Mouse (Mus musculus): ENCODE data around the gene Lin7a.
"Not testable (repeated sequence)": the region's sequence is repeated elsewhere in the genome, so short reads cannot be mapped to it uniquely, and the experiment has no call there.

The Lin7a gene

DNA sequence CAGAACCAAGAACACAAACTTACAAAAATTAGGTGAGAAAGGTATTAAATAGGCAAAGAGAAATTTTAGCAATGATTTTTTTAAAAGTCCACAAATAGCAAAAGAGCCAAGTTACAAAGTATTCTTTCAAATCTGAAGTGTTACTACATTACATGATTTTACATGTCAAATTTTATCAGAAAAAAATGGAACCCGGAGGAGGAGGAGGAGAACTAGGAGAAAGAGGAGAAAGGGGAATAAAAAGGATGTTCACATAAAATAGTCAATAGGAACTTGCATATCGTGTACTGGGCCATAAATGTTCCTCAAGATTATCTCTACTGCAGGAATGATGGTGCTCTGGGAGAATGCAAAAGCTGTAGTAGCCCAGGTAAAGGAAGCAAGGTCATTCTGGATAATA, 34.4 kb upstream of the Lin7a start:
- no peak for DNase-seq (ENCODE audit: low spot score)

DNA sequence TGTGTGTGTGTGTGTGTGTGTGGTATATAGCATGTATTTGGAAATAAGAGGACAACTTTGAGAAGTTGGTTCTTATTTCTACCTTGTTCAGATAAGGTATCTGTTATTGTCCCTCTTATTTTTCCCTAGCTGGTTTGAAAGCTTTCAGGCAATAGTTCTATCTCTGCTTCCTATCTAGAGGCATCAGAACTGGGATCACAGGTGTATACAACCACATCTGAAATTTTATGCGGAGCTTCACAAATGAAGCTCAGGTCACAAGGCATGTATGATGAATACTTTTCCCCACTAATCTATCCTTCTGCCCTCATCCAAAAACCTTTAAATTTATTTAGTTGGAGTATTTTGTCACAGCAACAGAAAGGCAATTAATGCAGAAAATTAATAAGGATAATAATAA, 33.8 kb upstream of the Lin7a start:
- no peak for DNase-seq (ENCODE audit: low spot score)

DNA sequence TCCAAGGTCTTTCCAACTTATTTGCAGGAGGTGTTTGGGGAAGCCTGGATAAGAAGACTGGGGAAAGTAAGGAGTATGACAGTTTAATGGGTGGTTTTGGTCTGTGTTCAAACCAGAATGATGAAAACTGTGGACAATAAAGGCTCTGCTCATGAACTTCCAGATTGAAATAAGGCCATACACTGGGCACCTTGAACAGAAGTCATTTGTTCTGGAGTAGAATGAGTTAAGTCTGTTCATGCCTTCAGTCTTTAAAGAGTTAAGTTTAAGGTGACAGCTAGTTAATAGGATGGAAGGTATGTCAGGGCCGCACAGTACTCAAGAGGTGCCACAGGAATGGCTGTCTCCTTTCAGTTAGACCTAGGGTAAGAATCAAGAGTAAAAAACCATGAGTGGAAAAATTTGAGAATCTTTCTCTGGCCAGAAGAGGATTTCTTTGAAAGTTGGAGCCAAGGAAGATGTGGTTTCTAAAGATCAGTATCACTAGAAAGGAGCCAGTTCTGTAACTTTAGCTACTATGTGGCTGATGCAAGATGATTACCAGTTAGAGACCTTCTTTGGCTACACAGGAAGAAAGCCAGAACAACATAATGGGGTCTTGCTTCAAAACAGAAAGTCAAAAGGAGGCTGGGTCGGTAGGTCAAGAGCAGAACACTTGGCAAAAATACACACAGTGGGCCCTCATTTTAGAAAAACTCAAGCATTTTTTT, 33.2 kb upstream of the Lin7a start:
- no peak for DNase-seq (ENCODE audit: low spot score)

DNA sequence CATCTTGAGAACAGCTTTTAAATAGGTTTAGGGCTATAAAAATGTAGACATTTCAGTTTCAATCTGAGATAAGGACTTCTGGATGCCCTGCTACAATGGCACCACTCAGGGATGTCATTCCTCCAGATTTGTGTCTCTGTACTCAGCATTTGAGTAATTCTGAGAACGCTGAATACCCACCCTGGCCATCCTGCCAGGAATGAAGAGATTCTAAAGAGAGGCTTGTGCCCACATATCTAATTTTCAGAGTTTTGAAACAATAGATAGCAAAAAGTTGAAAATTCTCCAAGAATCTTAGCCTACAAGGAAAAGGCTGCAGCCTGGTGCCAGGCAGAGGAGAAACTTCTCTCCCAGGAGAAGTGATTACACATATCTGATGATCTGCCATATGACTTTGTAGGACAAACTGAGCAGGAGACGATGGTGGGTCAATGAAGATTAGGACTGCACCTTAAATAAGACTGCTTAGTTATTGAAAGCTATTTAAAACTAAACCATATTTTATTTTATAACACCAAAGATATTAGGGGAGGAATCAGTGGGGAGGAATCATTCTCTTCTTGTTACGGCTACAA, 32.5 kb upstream of the Lin7a start:
- DNase-seq (ENCODE audit: low spot score): no peak

DNA sequence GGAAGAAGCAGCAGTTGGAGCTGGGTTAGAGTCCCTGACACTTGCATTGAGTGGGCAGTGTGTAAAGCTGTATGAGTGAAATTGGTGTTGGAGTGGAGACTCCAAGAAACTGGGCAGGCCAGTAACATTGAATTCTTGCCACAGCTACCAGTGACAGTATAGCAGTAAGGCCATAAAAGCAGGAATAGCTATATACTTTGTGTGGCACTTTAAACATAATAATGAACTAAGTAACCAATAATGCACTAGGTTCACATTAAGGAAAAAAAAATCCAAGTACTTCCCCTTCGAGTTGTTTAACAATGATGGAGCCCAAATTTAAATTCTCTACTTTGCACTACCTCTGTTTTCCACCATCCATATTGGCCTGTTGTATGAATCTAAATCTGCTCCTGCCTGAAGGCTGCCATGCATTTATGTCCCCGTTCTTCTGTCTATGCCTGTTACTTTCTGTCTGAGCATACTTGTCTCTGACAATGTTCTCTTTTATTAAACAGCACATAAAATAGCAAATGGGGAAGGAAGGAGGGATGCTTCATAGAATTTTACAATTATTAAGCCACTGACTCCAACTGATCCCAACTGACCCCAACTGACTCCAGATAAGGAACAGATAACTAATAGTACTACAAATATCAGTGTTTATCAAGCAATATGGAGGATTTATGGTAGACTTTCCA, 31.7 kb upstream of the Lin7a start:
- no peak for DNase-seq (ENCODE audit: low spot score)

DNA sequence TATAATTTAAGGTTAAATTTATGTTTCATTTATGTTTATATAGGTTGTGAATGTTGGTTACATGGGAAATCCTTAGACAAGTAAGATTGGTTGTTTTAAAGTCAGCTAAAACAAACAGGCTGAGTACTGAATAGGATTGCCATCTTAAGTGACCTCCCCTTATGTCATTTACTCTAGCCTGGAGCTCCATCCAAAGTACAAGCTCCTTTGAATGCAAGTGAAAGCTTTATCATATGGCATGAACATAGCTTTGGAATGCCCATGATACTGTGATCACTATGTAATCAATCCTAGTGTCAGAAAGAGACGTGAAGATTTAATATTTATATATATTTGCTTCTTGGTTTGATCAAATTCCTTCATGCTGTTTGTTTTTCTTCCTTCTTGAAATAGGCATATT, 31.0 kb upstream of the Lin7a start:
- DNase-seq (ENCODE audit: low spot score): no peak

DNA sequence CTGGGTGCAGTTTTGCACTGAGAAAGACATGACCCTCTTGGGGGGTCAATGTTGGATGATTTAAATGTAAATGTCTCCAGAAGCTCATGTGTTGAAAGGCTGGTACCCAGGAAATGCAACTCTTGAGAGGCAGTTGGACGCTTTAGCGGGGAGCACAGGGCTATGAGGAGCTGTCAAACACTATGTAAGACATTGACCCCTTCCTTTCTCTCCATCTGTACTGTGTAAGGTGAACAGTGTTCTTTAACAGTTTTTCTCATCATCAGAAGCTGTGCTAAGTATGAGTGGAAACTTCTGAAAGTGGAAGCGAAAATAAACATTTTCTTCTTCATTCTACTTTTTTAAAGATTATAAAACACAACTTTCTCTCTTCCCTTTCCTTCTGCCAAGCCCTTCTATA, 30.5 kb upstream of the Lin7a start:
- DNase-seq (ENCODE audit: low spot score): no peak

DNA sequence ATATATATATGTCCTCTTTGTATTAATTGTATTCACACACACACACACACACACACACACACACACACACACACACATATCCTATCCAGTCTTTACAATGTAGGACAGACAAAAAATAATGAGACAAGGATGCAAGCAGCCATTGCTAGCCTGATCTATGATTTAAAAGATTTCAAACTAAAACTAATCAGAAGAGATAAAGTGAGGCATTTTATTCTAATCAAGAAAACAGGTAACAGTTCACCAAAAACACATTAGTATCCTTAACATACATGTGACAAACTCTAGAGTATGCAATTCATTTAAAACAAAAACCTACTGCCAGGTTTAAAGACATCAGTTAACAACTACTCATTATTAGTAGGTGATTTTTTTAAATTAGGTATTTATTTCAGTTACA, 30.1 kb upstream of the Lin7a start:
- no peak for DNase-seq (ENCODE audit: low spot score)

DNA sequence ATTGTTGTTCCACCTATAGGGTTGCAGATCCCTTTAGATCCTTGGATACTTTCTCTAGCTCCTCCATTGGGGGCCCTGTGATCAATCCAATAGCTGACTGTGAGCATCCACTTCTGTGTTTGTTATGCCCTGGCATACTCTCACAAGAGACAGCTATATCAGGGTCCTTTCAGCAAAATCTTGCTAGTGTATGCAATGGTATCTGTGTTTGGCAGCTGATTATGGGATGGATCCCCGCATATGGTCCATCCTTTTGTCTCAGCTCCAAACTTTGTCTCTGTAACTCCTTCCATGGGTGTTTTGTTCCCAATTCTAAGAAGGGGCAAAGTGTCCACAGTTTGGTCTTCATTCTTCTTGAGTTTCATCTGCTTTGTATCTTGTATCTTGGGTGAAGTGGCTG, 29.5 kb upstream of the Lin7a start:
- not testable (repeated sequence) for DNase-seq (ENCODE audit: low spot score)

DNA sequence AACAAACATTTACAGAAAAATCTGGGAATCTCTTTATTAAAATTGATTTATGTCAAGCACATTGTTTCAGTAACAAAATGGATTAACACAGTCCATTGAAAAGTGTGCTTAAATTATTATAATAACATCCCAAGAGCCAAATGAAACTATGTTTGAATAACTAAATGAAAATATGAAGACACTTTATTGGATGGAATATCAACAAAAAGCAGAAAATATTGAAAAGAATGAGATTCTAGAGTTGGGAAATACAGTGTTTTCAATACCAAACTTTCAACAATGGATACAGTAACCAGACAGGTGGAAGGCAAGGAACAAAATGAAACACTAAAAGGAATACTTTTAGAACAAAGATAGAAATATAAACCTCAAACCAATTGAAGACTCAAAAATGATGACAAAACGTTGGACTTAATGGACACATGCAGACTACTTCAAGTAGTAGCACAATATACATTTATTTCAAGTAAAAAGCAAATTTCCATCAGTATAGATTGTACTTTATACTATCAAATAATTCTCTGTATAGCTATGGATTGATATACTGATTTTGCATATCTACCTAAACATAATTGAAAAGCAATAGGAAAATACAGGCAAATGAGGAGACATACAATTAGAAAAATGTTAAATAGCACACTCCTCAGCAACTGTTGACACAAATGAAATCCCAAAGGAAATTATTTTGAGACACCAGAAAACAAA, 28.6 kb upstream of the Lin7a start:
- no peak for DNase-seq (ENCODE audit: low spot score)

DNA sequence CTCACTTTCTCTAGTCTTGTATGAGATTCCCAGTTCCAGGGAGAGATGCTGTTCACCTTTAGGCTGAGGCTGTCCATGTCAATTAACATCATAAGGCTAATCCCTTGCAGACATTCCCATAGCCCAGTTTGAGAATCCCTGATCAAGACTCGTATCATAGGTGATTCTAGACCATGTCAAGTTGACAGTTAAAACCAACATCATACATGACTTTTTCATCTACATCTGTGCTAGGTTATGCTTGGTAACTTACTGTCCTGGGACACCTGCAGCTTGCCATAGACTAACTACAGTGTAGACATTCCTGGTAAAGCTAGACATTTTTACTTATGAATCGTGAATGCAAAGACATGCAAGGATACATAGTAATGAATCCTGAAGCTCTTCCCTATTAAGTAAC, 27.3 kb upstream of the Lin7a start:
- DNase-seq (ENCODE audit: low spot score): no peak

DNA sequence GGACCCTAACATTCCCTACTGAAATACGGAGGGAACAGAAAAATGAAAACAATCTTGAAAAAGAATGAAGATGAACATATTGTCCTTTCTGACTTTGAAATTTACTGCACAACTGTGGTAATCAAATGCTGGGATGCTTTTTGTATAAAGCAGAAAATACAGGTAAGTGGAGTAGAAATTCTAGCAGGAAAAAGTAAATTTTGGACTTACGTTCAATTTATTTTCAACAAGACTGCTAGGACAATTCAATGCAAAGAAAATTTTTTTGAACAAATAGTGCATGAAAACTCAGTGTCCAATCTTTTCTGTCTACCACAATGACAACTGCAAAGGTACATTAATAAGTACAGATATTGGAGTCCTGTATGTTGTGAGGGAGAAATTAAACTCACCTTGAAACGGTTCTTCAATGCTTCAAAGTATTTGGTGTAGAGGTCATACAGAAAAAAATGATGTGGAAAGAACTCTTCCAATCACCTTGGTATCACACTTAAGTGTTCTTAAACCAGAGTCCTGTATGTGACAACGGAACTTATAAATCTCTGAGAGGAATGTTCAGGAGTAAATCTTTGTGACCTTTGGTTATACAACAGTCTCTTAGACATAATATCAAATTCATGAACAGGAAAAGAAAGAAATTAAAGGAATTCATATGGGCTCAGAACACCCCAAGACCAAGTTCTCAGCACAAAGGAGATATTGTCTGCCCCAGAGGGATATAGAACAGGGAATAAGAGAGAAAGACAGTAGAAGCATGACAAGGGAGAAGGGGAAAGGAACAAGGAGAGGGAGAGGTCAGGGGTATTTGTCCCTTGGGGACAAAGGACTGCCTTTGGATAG, 26.6 kb upstream of the Lin7a start:
- no peak for DNase-seq (ENCODE audit: low spot score)

DNA sequence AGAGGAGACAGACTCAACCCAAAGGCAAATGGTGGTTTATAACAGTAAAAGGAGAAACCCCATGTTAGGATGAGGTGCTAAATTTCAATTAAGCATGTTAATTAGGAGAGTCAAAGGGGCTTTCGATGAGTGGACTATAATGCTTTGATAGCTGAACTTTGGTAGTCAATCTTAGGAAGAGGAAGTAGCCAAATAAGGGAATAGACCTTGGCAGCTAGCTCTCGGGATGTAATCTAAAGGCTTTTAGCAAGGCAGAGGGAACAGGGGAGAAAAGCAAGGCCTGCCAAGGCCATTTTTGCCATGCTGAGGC, 26.0 kb upstream of the Lin7a start:
- DNase-seq (ENCODE audit: low spot score): no peak

DNA sequence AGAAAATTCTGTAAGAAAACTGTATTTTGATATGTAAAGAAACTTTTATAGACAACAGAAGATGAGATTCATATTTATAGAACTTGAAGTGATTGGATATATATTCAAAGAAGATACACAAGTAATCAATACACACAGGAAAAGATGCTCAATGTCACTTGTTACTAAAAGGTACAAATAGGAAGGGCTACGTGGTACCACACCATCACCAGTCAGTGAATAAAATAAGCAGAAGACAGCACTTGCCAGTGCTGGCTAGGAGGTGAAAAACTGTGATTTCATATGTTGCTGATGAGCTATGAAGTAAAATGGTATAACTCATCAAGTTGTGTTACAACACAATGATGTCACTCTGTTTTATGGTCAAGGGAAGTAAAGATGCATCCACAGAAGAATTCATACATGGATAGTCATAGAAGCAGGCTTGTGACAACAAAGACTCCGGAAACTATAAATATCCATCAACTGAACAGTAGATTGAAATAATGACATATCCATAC, 25.5 kb upstream of the Lin7a start:
- no peak for DNase-seq (ENCODE audit: low spot score)

DNA sequence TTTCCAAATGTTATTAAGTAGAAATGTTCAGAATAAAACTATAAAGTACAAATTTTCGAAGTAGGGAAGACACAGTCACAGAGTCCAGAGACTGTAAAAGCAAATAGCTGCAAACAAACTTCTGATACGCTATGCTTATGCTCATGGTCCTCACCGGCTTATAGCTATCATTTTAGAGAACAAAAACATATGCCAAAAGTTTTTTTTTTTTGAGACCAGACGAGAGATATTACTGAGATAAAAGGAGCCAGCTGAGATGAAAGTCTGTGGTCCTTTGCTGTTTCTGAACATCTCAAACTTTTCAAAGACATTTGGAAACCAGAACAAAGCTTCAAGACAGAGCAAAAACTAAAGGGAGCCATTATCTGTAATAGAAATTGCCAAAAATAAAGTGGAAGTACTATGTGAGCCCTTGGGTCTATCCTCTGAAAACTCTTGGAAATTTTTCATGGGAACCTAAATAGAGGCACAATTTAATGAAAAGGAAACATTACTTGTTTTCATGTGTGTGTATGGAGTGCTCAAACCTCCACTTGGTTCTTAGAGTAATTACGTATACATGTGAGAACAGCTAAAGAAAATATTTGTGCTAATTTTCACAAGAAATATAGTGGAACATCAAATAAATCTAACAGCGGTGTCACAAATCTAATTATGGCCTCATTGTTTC, 24.4 kb upstream of the Lin7a start:
- no peak for DNase-seq (ENCODE audit: low spot score)

DNA sequence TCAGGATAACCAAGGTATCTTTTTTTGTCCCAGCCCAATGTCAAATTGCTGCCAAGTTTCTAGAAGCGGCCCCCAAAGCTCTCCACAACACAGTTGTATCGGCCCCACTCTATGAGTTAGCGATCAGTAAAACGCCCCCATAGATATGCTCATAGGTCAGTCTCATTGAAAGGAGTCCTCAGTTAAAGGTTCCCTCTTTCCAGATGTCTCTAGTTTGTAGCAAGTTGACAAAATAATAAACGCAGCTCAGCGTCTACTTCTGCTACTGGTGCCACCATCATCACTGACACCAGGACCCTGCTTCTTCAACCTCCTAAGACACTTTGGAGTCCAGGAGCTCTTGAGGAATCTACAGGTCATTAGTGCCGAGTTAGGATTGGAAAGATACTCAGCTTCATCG, 23.0 kb upstream of the Lin7a start:
- DNase-seq (ENCODE audit: low spot score): no peak

DNA sequence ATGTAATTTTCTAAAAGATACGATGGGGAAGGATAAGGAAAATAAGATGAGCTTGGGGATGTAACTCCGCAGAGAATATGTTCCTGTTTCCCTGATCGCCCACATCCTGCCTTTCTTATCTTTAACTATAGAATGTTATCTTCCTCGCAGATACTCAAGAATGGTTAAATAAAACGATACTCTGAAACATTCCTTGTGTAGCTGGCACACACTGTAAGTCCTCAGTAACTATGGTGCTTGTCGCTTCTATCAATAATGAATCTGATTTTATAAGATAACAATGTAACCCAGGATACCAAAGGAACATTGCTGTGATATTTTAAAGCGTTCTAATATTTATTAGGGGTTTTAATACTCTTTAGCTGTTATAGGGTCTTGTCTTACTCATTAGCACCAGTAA, 22.4 kb upstream of the Lin7a start:
- DNase-seq (ENCODE audit: low spot score): no peak

DNA sequence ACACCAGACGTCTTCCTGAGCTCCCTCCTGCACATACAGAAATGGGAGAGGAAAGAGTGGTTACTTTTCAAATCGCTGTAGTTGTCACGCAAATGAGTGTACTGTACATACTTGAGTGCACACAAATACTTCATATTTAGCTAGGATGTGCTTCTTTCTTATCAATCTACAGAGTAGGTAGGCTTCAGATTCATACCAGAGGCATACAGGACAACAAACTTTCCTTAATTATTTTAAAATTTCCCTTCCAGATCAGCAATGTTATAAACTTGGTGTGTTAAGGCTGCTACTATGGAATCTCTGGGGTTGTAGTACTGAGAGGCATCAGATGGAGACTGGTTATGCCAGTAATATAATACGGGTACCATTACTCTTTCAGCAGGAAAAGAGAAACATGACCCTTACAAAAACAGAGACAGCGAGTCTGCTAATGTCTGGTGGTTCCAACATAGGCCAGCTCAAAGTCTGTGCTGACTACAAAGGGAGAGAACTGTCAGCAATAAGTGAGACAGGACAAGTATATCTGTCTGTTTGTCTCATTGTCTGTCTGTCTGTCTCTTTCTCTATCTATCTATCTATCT, 21.8 kb upstream of the Lin7a start:
- no peak for DNase-seq (ENCODE audit: low spot score)

DNA sequence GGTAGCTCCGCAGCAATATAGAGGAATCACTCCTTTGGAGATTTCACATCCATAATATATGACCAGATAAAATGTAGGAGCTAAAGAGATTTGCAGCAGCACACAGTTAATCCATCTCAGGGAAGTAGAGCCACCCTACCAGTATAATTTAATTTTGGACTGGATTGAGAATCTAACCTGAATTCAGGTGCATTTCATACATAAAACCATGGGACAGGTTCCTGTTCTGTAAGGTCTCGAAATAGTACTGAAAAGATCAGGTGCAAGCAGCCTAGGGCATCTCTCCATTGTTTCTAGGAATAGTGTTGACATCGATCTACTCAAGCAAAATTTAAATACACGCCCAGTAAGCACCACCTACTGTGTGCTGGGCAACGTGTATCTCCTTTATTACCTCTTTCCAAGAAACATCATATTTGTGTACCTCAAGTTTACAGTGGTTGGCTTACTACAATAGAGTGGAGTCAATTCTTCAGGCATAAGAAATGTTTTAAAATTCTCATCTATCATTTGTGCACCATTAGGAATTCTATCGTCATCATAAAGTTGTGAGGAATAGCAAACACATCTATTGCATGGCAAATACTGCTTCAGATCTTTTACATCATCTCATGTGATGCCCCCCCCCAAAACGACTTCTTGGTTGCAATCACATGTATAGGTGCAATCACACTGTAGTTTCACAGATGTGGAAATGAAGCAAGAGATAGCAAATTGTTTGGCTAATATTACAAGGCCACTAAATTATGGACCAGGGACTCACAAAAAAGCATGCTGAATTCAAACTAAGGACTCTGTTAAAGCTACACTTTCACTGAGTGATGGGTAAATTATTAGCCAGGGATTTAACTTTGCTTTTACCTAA, 20.9 kb upstream of the Lin7a start:
- DNase-seq (ENCODE audit: low spot score): no peak

DNA sequence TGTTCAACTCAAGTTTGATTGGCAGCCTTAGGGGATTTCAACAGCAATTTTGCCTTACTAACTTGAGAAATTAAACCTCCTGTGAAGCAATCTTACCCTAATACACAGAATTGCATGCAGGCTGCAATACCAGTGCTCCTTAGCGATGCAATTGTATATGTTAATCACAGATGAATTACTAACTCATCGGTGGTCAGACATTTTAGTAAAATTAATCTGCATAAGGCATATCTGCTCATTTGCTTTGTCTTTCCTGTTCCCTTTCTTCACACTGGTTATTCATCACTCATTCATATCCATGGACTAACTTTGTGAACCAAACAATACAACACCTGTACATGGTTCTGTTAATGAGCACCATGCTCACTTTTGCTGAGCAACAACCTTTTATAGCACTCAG, 20.2 kb upstream of the Lin7a start:
- no peak for DNase-seq (ENCODE audit: low spot score)
